Mouse (Mus musculus) layer of hippocampus, adult 9-11 months (tissue): Measurements from ENCODE around the gene Inafm1.
A peak's percentile ranks its signal among the peaks of the same experiment; 100 is the strongest.
"Not testable (repeated sequence)": the region's sequence is repeated elsewhere in the genome, so short reads cannot be mapped to it uniquely, and the experiment has no call there.

Source experiments
- DNase-seq: peaks from one replicate; pipeline ENCODE4 v3.0.0; 2022

The Inafm1 gene

GRCm38 (mm10) chr7:16296766-16297390 is 23.5 kb upstream of the Inafm1 start:
- peak; percentile 90 for DNase-seq

GRCm38 (mm10) chr7:16296146-16296545 is 22.7 kb upstream of the Inafm1 start:
- DNase-seq, result no peak

GRCm38 (mm10) chr7:16295321-16295900 is 22.0 kb upstream of the Inafm1 start:
- DNase-seq, result peak; percentile 89

GRCm38 (mm10) chr7:16294837-16295236 is 21.4 kb upstream of the Inafm1 start:
- peak; percentile 93 for DNase-seq

- no peak for DNase-seq
Observed at GRCm38 (mm10) chr7:16294346-16294745, 20.9 kb upstream of the Inafm1 start.

- no peak for DNase-seq
Observed at GRCm38 (mm10) chr7:16287791-16288190, 14.4 kb upstream of the Inafm1 start.

GRCm38 (mm10) chr7:16287016-16287415 is 13.6 kb upstream of the Inafm1 start:
- no peak for DNase-seq

- DNase-seq, result peak; percentile 99
Observed at GRCm38 (mm10) chr7:16286026-16286961, 12.9 kb upstream of the Inafm1 start, which contains the start of gene Ccdc9. Gene Ccdc9, minus strand, starts transcription at chr7:16286795.

- peak; percentile 75 for DNase-seq
Observed at GRCm38 (mm10) chr7:16285450-16286025, 12.1 kb upstream of the Inafm1 start.

- DNase-seq, result no peak
Observed at GRCm38 (mm10) chr7:16284904-16285303, 11.5 kb upstream of the Inafm1 start.

GRCm38 (mm10) chr7:16284001-16284400 is 10.6 kb upstream of the Inafm1 start:
- no peak for DNase-seq

- no peak for DNase-seq
Observed at GRCm38 (mm10) chr7:16282334-16282733, 8.9 kb upstream of the Inafm1 start.

GRCm38 (mm10) chr7:16280721-16281120 is 7.3 kb upstream of the Inafm1 start:
- no peak for DNase-seq

GRCm38 (mm10) chr7:16274922-16275890 is 1.8 kb upstream of the Inafm1 start:
- no peak for DNase-seq

- DNase-seq, result peak; percentile 63
Observed at GRCm38 (mm10) chr7:16273766-16274140, 336 bp upstream of the Inafm1 start.

GRCm38 (mm10) chr7:16272681-16273080 is 736 bp downstream of the Inafm1 start:
- DNase-seq, result peak; percentile 74

GRCm38 (mm10) chr7:16271139-16271538 is 2.3 kb downstream of the Inafm1 start:
- no peak for DNase-seq

GRCm38 (mm10) chr7:16266593-16266992 is 6.8 kb downstream of the Inafm1 start:
- DNase-seq, result not testable (repeated sequence)

GRCm38 (mm10) chr7:16265856-16266255 is 7.6 kb downstream of the Inafm1 start:
- DNase-seq, result no peak

GRCm38 (mm10) chr7:16263843-16264242 is 9.6 kb downstream of the Inafm1 start:
- no peak for DNase-seq

- DNase-seq, result peak; percentile 69
Observed at GRCm38 (mm10) chr7:16263015-16263787, 10.2 kb downstream of the Inafm1 start.
